Mouse (Mus musculus): Measurements from ENCODE around the gene Slc25a33.
A peak's percentile ranks its signal among the peaks of the same experiment; 100 is the strongest.

DNA sequence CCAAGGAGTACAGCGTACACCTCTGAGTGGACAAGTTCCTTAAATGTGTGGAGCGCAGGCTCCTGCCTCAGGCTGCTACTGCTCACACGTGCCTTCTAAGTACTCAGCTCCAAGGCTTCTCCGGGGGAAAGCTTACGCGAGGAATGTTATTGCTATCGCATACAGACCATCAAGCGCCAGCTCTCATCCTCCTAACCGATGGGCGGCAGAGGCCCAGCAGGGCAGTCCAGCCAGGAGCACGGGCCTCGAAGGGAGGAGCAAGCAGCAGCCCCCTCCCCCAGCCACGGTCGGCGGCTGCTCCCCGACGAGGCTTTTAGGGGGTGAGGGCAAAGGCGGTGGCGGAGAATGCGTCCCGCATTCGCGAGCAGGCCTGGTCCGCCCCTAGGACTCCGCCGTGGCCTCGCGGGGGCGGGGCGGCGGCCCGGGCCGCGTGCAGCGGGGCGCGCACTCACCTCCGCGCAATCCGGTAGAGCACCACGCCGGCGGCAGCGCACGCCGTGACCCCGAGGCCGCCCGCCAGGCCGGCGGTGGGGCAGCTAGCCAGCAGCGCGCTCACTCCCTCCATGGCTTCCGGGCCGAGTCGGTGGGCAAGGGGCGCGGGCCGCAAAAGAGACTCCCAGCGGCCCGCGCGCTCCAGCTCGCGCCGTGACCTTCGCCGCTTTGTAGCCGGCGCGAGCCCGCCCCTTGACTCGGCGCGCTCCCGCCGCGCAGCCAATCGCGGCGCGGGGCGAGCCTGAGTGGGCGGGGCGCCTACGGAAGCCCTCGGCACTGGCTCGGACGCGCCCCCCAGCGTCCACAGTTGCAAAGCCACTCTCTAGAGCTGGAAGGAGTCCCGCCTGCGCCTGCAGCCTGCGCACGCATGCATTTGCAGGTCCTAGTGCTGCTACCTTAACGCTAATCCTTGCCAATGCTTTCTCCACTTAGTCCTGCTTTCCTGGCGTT, 36.4 kb downstream of the Slc25a33 start, which contains the start of gene Tmem201:
- TF ChIP-seq CTCF (IDR thresholded peaks at IDR 0.05; ENCODE audit: insufficient read depth, low read depth, low read length) (peak; percentile 80), POLR2A (IDR thresholded peaks at IDR 0.05; ENCODE audit: insufficient read depth, low read depth, low read length) (peak; percentile 76)
